Mouse (Mus musculus): ENCODE data around the gene Gm4924.

DNA sequence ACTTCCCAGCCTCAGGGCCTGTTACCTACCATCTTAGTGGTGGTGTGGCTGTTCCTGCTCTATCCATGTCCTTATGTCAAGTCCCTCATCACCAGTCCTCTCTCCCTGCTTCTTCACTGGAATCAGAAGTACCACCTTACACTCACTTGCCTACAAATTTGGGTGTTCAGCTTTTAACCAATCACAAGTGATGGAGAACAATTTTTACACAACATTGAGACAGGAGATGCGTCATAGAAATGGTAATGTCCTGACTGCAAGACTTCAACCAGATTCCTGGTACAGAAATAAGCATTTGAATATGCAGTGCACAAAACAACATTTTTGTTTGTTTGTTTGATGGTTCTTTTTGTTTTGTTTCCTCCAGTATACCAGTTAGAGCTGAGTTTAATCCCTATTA is 28.9 kb downstream of the Gm4924 start:
- TF ChIP-seq CTCF (IDR thresholded peaks at IDR 0.05; ENCODE audit: control insufficient read depth, insufficient read depth, insufficient read length) (no peak), USF1 (IDR thresholded peaks at IDR 0.05; ENCODE audit: low read depth) (no peak), MAX (IDR thresholded peaks at IDR 0.05) (no peak), MYOD1 (IDR thresholded peaks at IDR 0.05; ENCODE audit: control insufficient read depth, insufficient read length, low read depth) (no peak), CEBPB (IDR thresholded peaks at IDR 0.05; ENCODE audit: low read depth) (no peak), MYOG (IDR thresholded peaks at IDR 0.05; ENCODE audit: control insufficient read depth, extremely low read depth, insufficient read length) (no peak), FOSL1 (IDR thresholded peaks at IDR 0.05; ENCODE audit: insufficient read depth, low read length, poor library complexity, severe bottlenecking) (no peak)

Measured in C2C12 (cell line).